Mouse (Mus musculus): ENCODE data around the gene Ifi204. TPM values are rescaled to one million over a fixed set of nuclear protein-coding genes. Genes with fewer than 3 reads are reported as not detected.
"Not testable (repeated sequence)": the region's sequence is repeated elsewhere in the genome, so short reads cannot be mapped to it uniquely, and the experiment has no call there.

Ifi204 gene
- 0.75 and 1.4 TPM in 2 replicates for polyA plus RNA-seq (2012; rRNA removed)

GRCm38 (mm10) chr1:173766848-173767617, at the start of gene Ifi204:
Gene Ifi204 (minus strand): TSS chr1:173766943.
- not testable (repeated sequence) for DNase-seq (ENCODE audit: low read depth in 1 of 2, low spot score in 2 of 2); H3K27me3 ChIP-seq (ENCODE audit: control insufficient read depth, insufficient read depth, low read length); H3K27ac ChIP-seq (ENCODE audit: insufficient read depth, low read length); H3K36me3 ChIP-seq (ENCODE audit: control insufficient read depth, insufficient read depth, low read length); H3K4me3 ChIP-seq (ENCODE audit: extremely low read depth, insufficient read depth, insufficient read length); H3K4me1 ChIP-seq (ENCODE audit: control insufficient read depth, insufficient read depth, insufficient read length)
- 25% methylated on average over 5 of the region's 5 CpGs for WGBS

- DNase-seq (ENCODE audit: low read depth in 1 of 2, low spot score in 2 of 2), result peak; percentile 14 to 15
- not testable (repeated sequence) for H3K4me3 ChIP-seq (ENCODE audit: extremely low read depth, insufficient read depth, insufficient read length); H3K27me3 ChIP-seq (ENCODE audit: control insufficient read depth, insufficient read depth, low read length); H3K27ac ChIP-seq (ENCODE audit: insufficient read depth, low read length); H3K4me1 ChIP-seq (ENCODE audit: control insufficient read depth, insufficient read depth, insufficient read length); H3K36me3 ChIP-seq (ENCODE audit: control insufficient read depth, insufficient read depth, low read length)
- WGBS, result 29% methylated on average over 2 of the region's 2 CpGs
These were observed 42.6 kb upstream of the Ifi204 start for GRCm38 (mm10) chr1:173809294-173809693.

GRCm38 (mm10) chr1:173802689-173803281, 36.0 kb upstream of the Ifi204 start:
- not testable (repeated sequence) for H3K27ac ChIP-seq (ENCODE audit: insufficient read depth, low read length); H3K36me3 ChIP-seq (ENCODE audit: control insufficient read depth, insufficient read depth, low read length); DNase-seq (ENCODE audit: low read depth in 1 of 2, low spot score in 2 of 2); H3K4me3 ChIP-seq (ENCODE audit: extremely low read depth, insufficient read depth, insufficient read length); H3K4me1 ChIP-seq (ENCODE audit: control insufficient read depth, insufficient read depth, insufficient read length); H3K27me3 ChIP-seq (ENCODE audit: control insufficient read depth, insufficient read depth, low read length)
- 79% methylated on average over 2 of the region's 2 CpGs for WGBS

GRCm38 (mm10) chr1:173802207-173802606, 35.5 kb upstream of the Ifi204 start:
- not testable (repeated sequence) for H3K27ac ChIP-seq (ENCODE audit: insufficient read depth, low read length); H3K36me3 ChIP-seq (ENCODE audit: control insufficient read depth, insufficient read depth, low read length); H3K4me3 ChIP-seq (ENCODE audit: extremely low read depth, insufficient read depth, insufficient read length); H3K4me1 ChIP-seq (ENCODE audit: control insufficient read depth, insufficient read depth, insufficient read length); DNase-seq (ENCODE audit: low read depth in 1 of 2, low spot score in 2 of 2); H3K27me3 ChIP-seq (ENCODE audit: control insufficient read depth, insufficient read depth, low read length)
- WGBS, result 14% methylated on average over 3 of the region's 3 CpGs

- H3K4me1 ChIP-seq (ENCODE audit: control insufficient read depth, insufficient read depth, insufficient read length); H3K4me3 ChIP-seq (ENCODE audit: extremely low read depth, insufficient read depth, insufficient read length); H3K27ac ChIP-seq (ENCODE audit: insufficient read depth, low read length); H3K27me3 ChIP-seq (ENCODE audit: control insufficient read depth, insufficient read depth, low read length); DNase-seq (ENCODE audit: low read depth in 1 of 2, low spot score in 2 of 2); H3K36me3 ChIP-seq (ENCODE audit: control insufficient read depth, insufficient read depth, low read length): not testable (repeated sequence)
- WGBS, result 52% methylated on average over 2 of the region's 2 CpGs
These were observed 35.0 kb upstream of the Ifi204 start for GRCm38 (mm10) chr1:173801791-173802190.

- 73% methylated on average over 3 of the region's 3 CpGs for WGBS
- not testable (repeated sequence) for H3K4me3 ChIP-seq (ENCODE audit: extremely low read depth, insufficient read depth, insufficient read length); H3K4me1 ChIP-seq (ENCODE audit: control insufficient read depth, insufficient read depth, insufficient read length); H3K27me3 ChIP-seq (ENCODE audit: control insufficient read depth, insufficient read depth, low read length); H3K36me3 ChIP-seq (ENCODE audit: control insufficient read depth, insufficient read depth, low read length); DNase-seq (ENCODE audit: low read depth in 1 of 2, low spot score in 2 of 2); H3K27ac ChIP-seq (ENCODE audit: insufficient read depth, low read length)
These were observed 6.7 kb upstream of the Ifi204 start for GRCm38 (mm10) chr1:173773457-173773856.

GRCm38 (mm10) chr1:173760032-173760431, 6.7 kb downstream of the Ifi204 start:
- not testable (repeated sequence) for DNase-seq (ENCODE audit: low read depth in 1 of 2, low spot score in 2 of 2); H3K27me3 ChIP-seq (ENCODE audit: control insufficient read depth, insufficient read depth, low read length); H3K4me1 ChIP-seq (ENCODE audit: control insufficient read depth, insufficient read depth, insufficient read length); H3K27ac ChIP-seq (ENCODE audit: insufficient read depth, low read length); H3K4me3 ChIP-seq (ENCODE audit: extremely low read depth, insufficient read depth, insufficient read length); H3K36me3 ChIP-seq (ENCODE audit: control insufficient read depth, insufficient read depth, low read length)
- WGBS, result 92% methylated on average over 5 of the region's 5 CpGs

GRCm38 (mm10) chr1:173742262-173742661, 24.5 kb downstream of the Ifi204 start:
- no peaks in the 10 kb centered on the region for H3K27me3 ChIP-seq (ENCODE audit: control insufficient read depth, insufficient read depth, low read length)
- WGBS, result 46% methylated on average over 1 of the region's 1 CpGs
- H3K4me1 ChIP-seq (ENCODE audit: control insufficient read depth, insufficient read depth, insufficient read length), result no peaks in the 10 kb centered on the region
- TF ChIP-seq CTCF (IDR thresholded peaks at IDR 0.05; ENCODE audit: extremely low read depth, insufficient read depth, insufficient read length, insufficient replicate concordance), result no peak
- no peak for TF ChIP-seq POLR2A (IDR thresholded peaks at IDR 0.05; ENCODE audit: low read depth, low read length)
- DNase-seq (ENCODE audit: low read depth in 1 of 2, low spot score in 2 of 2), result no peak
- no peaks in the 10 kb centered on the region for H3K36me3 ChIP-seq (ENCODE audit: control insufficient read depth, insufficient read depth, low read length)
- H3K27ac ChIP-seq (ENCODE audit: insufficient read depth, low read length), result no peak overlapping the region
- H3K4me3 ChIP-seq (ENCODE audit: extremely low read depth, insufficient read depth, insufficient read length), result no peak overlapping the region
